Mouse (Mus musculus) lung, postnatal 0 days (tissue): ENCODE results near the gene Nos1. TPM values are rescaled to one million over a fixed set of nuclear protein-coding genes. Genes with fewer than 3 reads are reported as not detected.

ENCODE experiments used
- ATAC-seq: fragments of 200-750 bp; cut with Nextera tagmentation; 2 replicates; pipeline ENCODE4 v1.8.0; 2017; ENCODE audit warnings: moderate library complexity
- DNase-seq: peaks from one replicate; pipeline ENCODE4 v3.0.0-alpha.2; 2016; ENCODE audit warnings: low spot score
- H3K27ac ChIP-seq: fragments of 300-500 bp; sonication (generic); 2 replicates; pipeline ENCODE4 v1.5.1; 2014; ENCODE audit warnings: antibody characterized with exemption, mild to moderate bottlenecking, low read length, mixed read lengths
- H3K27me3 ChIP-seq: fragments of 300-500 bp; sonication (generic); replicated peaks from 2 replicates; pipeline ENCODE4 v1.6.1; 2014; ENCODE audit warnings: low read length, mixed read lengths; ENCODE audit not compliant: insufficient read depth
- H3K36me3 ChIP-seq: fragments of 300-500 bp; sonication (generic); 2 replicates; pipeline ENCODE4 v1.6.1; 2014; ENCODE audit warnings: low read length, mixed read lengths; ENCODE audit not compliant: insufficient read depth
- H3K4me1 ChIP-seq: fragments of 300-500 bp; sonication (generic); 2 replicates; pipeline ENCODE4 v1.6.1; 2014; ENCODE audit warnings: antibody characterized with exemption, low read depth, low read length, mixed read lengths; ENCODE audit not compliant: insufficient read depth
- H3K4me2 ChIP-seq: fragments of 300-500 bp; sonication (generic); replicated peaks from 2 replicates; pipeline ENCODE4 v1.6.1; 2014; ENCODE audit warnings: low read depth, mild to moderate bottlenecking, low read length, moderate library complexity, mixed read lengths
- H3K4me3 ChIP-seq: fragments of 300-500 bp; sonication (generic); 2 replicates; pipeline ENCODE4 v1.5.1; 2014; ENCODE audit warnings: low read depth, low read length
- H3K9ac ChIP-seq: fragments of 300-500 bp; sonication (generic); replicated peaks from 2 replicates; pipeline ENCODE4 v1.6.1; 2014; ENCODE audit warnings: low read depth, mild to moderate bottlenecking
- H3K9me3 ChIP-seq: fragments of 300-500 bp; sonication (generic); 2 replicates; pipeline ENCODE4 v1.6.1; 2016; ENCODE audit warnings: low read length, mixed read lengths
- CTCF ChIP-seq: IDR thresholded peaks from 2 replicates; pipeline ENCODE4 v1.5.1; 2016; ENCODE audit warnings: antibody characterized with exemption, mild to moderate bottlenecking
- EP300 ChIP-seq: IDR thresholded peaks from 2 replicates; pipeline ENCODE4 v1.6.1; 2016; ENCODE audit warnings: antibody characterized with exemption, mild to moderate bottlenecking, control low read depth
- WGBS: fragments of 180-500 bp; shearing (Covaris S2); extraction: QIAGEN DNeasy Blood & Tissue Kit; methylation state at CpG from one replicate; pipeline ENCODE4 v1.1.7; 2014; 5-methylcytosine and 5-hydroxymethylcytosine counted together
- polyA plus RNA-seq: library from polyadenylated mRNA; unstranded; fragments of >200 nt; fragmentation: Nextera tagmentation; extraction: Ambion mirVana; gene quantifications from 2 replicates; pipeline ENCODE4 v1.2.1, GENCODE M21; 2015

The Nos1 gene
- polyA plus RNA-seq, 1 experiment from 2014 or later: 0.05 TPM

DNA sequence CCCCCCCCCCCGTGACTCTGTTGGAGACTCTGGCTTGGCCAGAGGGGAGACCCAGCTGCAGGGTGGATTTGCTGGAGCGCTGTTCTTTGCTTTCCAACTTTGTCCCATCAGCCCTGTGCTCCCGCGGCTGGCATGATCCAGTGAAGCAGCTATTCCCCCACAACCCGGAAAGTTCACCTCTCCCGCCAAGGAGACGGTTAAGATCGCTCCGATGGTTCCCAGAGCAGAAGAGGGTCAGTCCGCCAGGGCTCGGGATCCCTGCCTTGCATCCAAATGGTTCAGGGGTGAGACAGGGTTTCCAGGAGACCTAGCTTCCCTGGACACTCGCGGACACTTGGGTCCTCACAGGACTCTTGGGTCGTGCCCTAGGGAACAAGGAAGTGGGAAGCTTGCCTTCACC, 61.9 kb downstream of the Nos1 start:
- Histone ChIP-seq H3K9me3 (no peaks in the 10 kb centered on the region), H3K36me3 (no peaks in the 10 kb centered on the region), H3K4me2 (no peak overlapping the region), H3K27ac (no peak overlapping the region), H3K4me3 (no peak overlapping the region), H3K27me3 (peaks cover 28% of the 10 kb centered on the region), H3K4me1 (no peaks in the 10 kb centered on the region), H3K9ac (no peak overlapping the region)
- 8% methylated on average over 14 of the region's 14 CpGs for WGBS
- no peak for ATAC-seq
- TF ChIP-seq CTCF: no peak
- TF ChIP-seq EP300: no peak
- no peak for DNase-seq

DNA sequence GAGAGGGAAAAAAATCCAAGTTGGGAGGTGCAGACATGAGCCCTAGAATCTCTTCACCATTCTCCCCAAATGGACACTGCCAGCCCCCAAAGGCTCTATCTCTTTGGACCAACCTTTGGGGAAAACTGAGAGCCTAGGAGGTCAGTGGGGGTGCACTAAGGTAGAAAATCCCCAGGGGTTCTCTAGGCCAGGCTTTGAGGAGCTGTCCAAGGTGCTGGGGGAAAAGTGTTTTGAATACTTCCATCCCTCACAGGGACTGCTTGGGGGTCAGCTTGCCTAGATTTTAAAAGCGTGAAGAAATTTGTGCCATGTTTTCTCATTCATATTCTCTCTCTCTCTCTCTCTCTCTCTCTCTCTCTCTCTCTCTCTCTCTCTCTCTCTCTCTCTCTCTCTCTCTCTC, 63.8 kb downstream of the Nos1 start:
- Histone ChIP-seq H3K27ac (no peak overlapping the region), H3K27me3 (peaks cover 28% of the 10 kb centered on the region), H3K36me3 (no peaks in the 10 kb centered on the region), H3K4me1 (no peaks in the 10 kb centered on the region), H3K9me3 (no peaks in the 10 kb centered on the region), H3K9ac (no peak overlapping the region), H3K4me2 (no peak overlapping the region), H3K4me3 (no peak overlapping the region)
- WGBS: 21% methylated on average over 1 of the region's 1 CpGs
- peak; percentile 10 for DNase-seq
- no peak for TF ChIP-seq EP300
- TF ChIP-seq CTCF: no peak
- no peak for ATAC-seq

GRCm38 (mm10) chr5:117850474-117850873, 69.6 kb downstream of the Nos1 start:
- no peak for DNase-seq
- no peak for TF ChIP-seq CTCF
- TF ChIP-seq EP300: no peak
- H3K27ac ChIP-seq: no peak overlapping the region
- H3K9me3 ChIP-seq: no peaks in the 10 kb centered on the region
- no peak overlapping the region for H3K9ac ChIP-seq
- 75% methylated on average over 12 of the region's 12 CpGs for WGBS
- no peaks in the 10 kb centered on the region for H3K36me3 ChIP-seq
- no peak for ATAC-seq
- no peaks in the 10 kb centered on the region for H3K4me1 ChIP-seq
- no peak overlapping the region for H3K4me3 ChIP-seq
- H3K4me2 ChIP-seq: no peak overlapping the region
- no peaks in the 10 kb centered on the region for H3K27me3 ChIP-seq

DNA sequence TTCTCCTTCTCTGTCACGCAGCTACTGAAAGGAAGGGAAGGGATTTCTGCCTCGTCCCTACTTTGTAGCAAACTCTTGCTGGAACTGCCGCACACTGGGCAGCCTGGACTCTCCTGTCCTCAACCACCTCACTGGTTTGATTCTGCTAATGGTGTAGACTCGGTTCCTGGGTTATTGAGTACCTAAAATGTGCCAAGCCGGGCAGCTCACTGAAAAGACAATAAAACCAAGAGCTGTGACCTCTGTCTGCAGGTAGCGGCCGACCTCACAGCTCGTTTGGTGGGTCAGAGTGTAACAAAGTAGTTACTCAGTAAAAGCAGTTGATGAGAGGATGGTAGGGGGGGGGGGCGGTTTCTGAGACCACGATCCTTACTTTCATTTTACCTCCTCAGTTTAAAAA, 72.9 kb downstream of the Nos1 start:
- ATAC-seq: no peak
- no peak overlapping the region for H3K4me3 ChIP-seq
- H3K4me1 ChIP-seq: no peaks in the 10 kb centered on the region
- H3K9me3 ChIP-seq: no peaks in the 10 kb centered on the region
- DNase-seq: no peak
- no peak overlapping the region for H3K27ac ChIP-seq
- H3K9ac ChIP-seq: no peak overlapping the region
- no peaks in the 10 kb centered on the region for H3K36me3 ChIP-seq
- no peaks in the 10 kb centered on the region for H3K27me3 ChIP-seq
- TF ChIP-seq EP300 (no peak), CTCF (no peak)
- 61% methylated on average over 9 of the region's 10 CpGs for WGBS
- H3K4me2 ChIP-seq: no peak overlapping the region

GRCm38 (mm10) chr5:117864588-117865300, 83.9 kb downstream of the Nos1 start:
- ATAC-seq (no peak), DNase-seq (no peak)
- H3K9ac ChIP-seq: no peak overlapping the region
- H3K4me1 ChIP-seq: no peaks in the 10 kb centered on the region
- H3K4me2 ChIP-seq: no peak overlapping the region
- H3K9me3 ChIP-seq: no peaks in the 10 kb centered on the region
- H3K27me3 ChIP-seq: peaks cover 4% of the 10 kb centered on the region; the same call in 1 of the 2 replicates
- TF ChIP-seq EP300 (no peak), CTCF (no peak)
- H3K27ac ChIP-seq: no peak overlapping the region
- 22% methylated on average over 13 of the region's 13 CpGs for WGBS
- no peaks in the 10 kb centered on the region for H3K36me3 ChIP-seq
- no peak overlapping the region for H3K4me3 ChIP-seq

- Histone ChIP-seq H3K9me3 (no peaks in the 10 kb centered on the region), H3K27me3 (peaks cover 4% of the 10 kb centered on the region; the same call in 1 of the 2 replicates), H3K4me1 (no peaks in the 10 kb centered on the region), H3K27ac (no peak overlapping the region), H3K9ac (no peak overlapping the region), H3K36me3 (no peaks in the 10 kb centered on the region), H3K4me2 (no peak overlapping the region), H3K4me3 (no peak overlapping the region)
- TF ChIP-seq CTCF (no peak), EP300 (no peak)
- DNase-seq: no peak
- WGBS: 61% methylated on average over 16 of the region's 16 CpGs
- no peak for ATAC-seq
These were observed 85.0 kb downstream of the Nos1 start for GRCm38 (mm10) chr5:117865876-117866275.
